Mouse (Mus musculus) forebrain, embryonic 12.5 days (tissue): ENCODE results near the gene Stx4a. TPM values are rescaled to one million over a fixed set of nuclear protein-coding genes. Genes with fewer than 3 reads are reported as not detected.

Source experiments
- ATAC-seq: fragments of 200-750 bp; cut with Nextera tagmentation; 2 replicates; pipeline ENCODE4 v1.8.0; 2017; ENCODE audit warnings: moderate TSS enrichment; ENCODE audit not compliant: low FRiP score
- H3K27ac ChIP-seq: fragments of 300-500 bp; sonication (generic); 2 replicates; pipeline ENCODE4 v1.5.1; 2016; ENCODE audit warnings: mild to moderate bottlenecking
- H3K27me3 ChIP-seq: fragments of 300-500 bp; sonication (generic); 2 replicates; pipeline ENCODE4 v1.6.1; 2016; ENCODE audit warnings: mild to moderate bottlenecking
- H3K36me3 ChIP-seq: fragments of 300-500 bp; sonication (generic); replicated peaks from 2 replicates; pipeline ENCODE4 v1.6.1; 2016; ENCODE audit warnings: mild to moderate bottlenecking
- H3K4me1 ChIP-seq: fragments of 300-500 bp; sonication (generic); 2 replicates; pipeline ENCODE4 v1.6.1; 2016
- H3K4me2 ChIP-seq: fragments of 300-500 bp; sonication (generic); 2 replicates; pipeline ENCODE4 v1.6.1; 2016; ENCODE audit warnings: mild to moderate bottlenecking, moderate library complexity
- H3K4me3 ChIP-seq: fragments of 300-500 bp; sonication (generic); replicated peaks from 2 replicates; pipeline ENCODE4 v1.5.1; 2016; ENCODE audit warnings: mild to moderate bottlenecking
- H3K9ac ChIP-seq: fragments of 300-500 bp; sonication (generic); 2 replicates; pipeline ENCODE4 v1.6.1; 2016; ENCODE audit warnings: mild to moderate bottlenecking
- H3K9me3 ChIP-seq: fragments of 300-500 bp; sonication (generic); 2 replicates; pipeline ENCODE4 v1.6.1; 2016
- WGBS: fragments of 180-500 bp; shearing (Covaris S2); methylation state at CpG from one replicate; pipeline ENCODE4 v1.1.7; 2016; 5-methylcytosine and 5-hydroxymethylcytosine counted together
- polyA plus RNA-seq: library from polyadenylated mRNA; unstranded; fragments of >200 nt; fragmentation: Nextera tagmentation; extraction: Ambion mirVana; gene quantifications from 2 replicates; pipeline ENCODE4 v1.2.1, GENCODE M21; 2016

Stx4a gene
- polyA plus RNA-seq, 1 experiment from 2014 or later: 21.3 TPM

DNA sequence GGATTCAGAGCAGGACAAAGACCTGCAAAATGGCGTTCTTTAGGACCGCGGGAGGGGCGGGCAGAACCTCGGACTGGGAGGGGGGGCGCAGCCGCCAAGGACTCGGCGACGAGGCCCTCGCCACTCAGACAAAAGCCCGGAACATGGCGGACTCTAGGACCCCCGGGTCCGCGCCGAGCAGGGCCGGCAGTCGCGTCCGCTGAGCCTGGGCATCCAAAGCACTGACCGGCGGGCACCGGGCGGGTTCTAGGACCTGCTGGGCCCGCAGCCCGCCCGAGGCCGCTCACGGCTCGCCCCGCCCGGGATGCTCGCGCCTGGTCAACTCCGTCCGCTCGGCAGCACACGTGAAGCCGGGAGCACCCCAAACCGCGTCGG is 51.5 kb downstream of the Stx4a start:
- WGBS: 0% methylated on average over 43 of the region's 43 CpGs
- Histone ChIP-seq H3K9me3 (no peaks in the 10 kb centered on the region), H3K27ac (peak overlapping the region; percentile 100), H3K4me2 (peak overlapping the region; percentile 92), H3K9ac (peak overlapping the region; percentile 97), H3K4me3 (peak overlapping the region; percentile 95), H3K27me3 (no peaks in the 10 kb centered on the region), H3K4me1 (peaks cover 26% of the 10 kb centered on the region), H3K36me3 (peaks cover 43% of the 10 kb centered on the region)
- peak; percentile 96 for ATAC-seq

DNA sequence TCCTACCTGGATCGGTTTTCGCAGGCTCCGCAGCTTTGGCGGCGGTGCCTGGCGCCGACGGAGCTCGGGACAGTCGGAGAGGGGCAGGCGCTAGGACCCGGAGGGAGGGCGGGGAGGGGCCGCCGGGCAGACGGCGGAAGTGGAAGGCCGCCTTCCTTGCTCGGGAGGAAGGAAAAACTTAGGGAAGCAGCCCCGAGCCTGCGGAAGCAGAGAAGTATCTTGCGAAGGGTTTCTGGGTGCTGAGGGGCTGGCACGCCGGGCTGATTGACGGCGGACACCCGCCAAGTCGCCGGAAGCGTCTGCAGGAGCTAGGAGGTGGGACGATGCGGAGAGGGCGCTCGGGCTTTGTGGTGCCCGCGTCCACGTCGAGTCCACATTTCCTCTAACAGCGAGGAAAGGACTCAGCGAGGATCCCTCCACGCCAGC is 52.0 kb downstream of the Stx4a start, which contains the start of gene Zfp646:
Zfp646 (plus strand) TSS at position 181 of the 426 bp plus-strand sequence.
- Histone ChIP-seq H3K4me2 (peak within 1 kb of the TSS; percentile 92), H3K4me1 (peaks cover 26% of the 10 kb centered on the region), H3K36me3 (peaks cover 46% of the 10 kb centered on the region), H3K27me3 (no peaks in the 10 kb centered on the region), H3K9ac (peak within 1 kb of the TSS; percentile 97), H3K4me3 (peak within 1 kb of the TSS; percentile 95), H3K9me3 (no peaks in the 10 kb centered on the region), H3K27ac (peak within 1 kb of the TSS; percentile 100)
- WGBS: under 1% methylated on average over 41 of the region's 41 CpGs
- peak; percentile 90 for ATAC-seq

DNA sequence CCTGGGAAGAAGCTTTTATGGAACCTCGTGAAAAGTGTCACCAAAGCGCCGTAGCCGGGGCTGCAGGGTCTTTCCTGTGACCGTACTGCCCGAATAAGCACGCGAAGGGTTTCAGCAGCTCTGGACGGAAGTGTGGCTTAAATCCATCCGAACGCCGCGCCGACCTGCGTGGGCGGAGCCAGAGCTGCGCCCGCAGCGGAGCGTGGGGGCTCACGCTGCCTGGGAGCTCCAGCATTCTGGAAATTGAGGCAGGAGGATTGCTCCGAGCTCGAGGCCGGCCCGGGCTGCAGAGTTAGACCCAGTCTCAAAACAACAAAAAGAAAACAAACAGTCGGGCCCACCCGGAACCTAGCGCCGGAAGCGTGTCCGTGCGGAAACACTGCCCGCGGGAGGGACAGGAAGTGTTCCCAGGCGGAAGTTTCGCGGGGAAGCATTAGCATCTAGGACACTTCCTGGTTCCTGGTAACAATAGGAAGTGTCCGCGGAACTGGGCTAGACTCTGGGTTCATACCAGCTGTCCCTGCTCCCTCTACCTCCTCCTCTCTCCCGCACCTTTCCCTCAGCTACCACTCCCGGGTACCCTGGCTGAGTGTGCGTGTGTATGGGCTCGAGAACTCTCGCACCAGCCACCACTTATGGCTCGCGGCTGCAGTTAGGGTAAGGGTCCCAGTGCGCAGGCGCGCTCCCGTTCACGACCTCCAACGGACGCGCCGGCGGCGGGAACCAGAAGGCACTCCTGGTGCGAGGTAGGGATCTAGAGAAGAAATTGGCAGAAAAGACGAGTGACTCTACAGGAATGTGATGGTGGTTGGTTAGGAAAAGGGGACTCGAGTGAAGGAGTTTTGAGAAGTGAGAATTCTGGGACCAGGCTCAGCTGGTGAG is 52.6 kb downstream of the Stx4a start, which contains the start of gene Zfp668:
Zfp668 (minus strand) TSS at position 362 of the 882 bp plus-strand sequence.
- under 1% methylated on average over 60 of the region's 60 CpGs for WGBS
- peak; percentile 64 for ATAC-seq
- H3K4me2 ChIP-seq: peak within 1 kb of the TSS; percentile 92
- peak within 1 kb of the TSS; percentile 97 for H3K9ac ChIP-seq
- no peaks in the 10 kb centered on the region for H3K9me3 ChIP-seq
- H3K4me1 ChIP-seq: peaks cover 26% of the 10 kb centered on the region
- H3K27ac ChIP-seq: peak within 1 kb of the TSS; percentile 100
- H3K4me3 ChIP-seq: peak within 1 kb of the TSS; percentile 95
- H3K36me3 ChIP-seq: peaks cover 46% of the 10 kb centered on the region
- H3K27me3 ChIP-seq: no peaks in the 10 kb centered on the region

DNA sequence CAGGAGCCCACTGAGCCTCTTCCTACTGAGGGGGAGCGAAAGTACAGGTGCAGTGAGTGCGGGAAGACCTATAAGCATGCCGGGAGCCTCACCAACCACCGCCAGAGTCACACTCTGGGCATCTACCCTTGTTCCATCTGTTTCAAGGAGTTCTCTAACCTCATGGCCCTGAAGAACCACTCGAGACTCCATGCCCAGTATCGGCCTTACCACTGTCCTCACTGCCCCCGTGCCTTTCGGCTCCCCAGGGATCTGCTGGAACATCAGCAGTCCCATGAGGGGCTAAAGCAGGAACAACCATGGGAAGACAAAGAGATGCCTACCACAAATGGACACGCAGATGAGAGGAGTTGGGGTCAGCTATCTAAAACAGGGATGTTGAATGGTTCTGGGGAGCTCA is 55.2 kb downstream of the Stx4a start:
- ATAC-seq: no peak
- WGBS: 95% methylated on average over 9 of the region's 9 CpGs
- H3K4me2 ChIP-seq: no peak overlapping the region
- H3K9me3 ChIP-seq: no peaks in the 10 kb centered on the region
- H3K4me3 ChIP-seq: no peak overlapping the region
- H3K4me1 ChIP-seq: peaks cover 34% of the 10 kb centered on the region
- no peaks in the 10 kb centered on the region for H3K27me3 ChIP-seq
- H3K9ac ChIP-seq: no peak overlapping the region
- H3K36me3 ChIP-seq: peaks cover 66% of the 10 kb centered on the region
- H3K27ac ChIP-seq: no peak overlapping the region

DNA sequence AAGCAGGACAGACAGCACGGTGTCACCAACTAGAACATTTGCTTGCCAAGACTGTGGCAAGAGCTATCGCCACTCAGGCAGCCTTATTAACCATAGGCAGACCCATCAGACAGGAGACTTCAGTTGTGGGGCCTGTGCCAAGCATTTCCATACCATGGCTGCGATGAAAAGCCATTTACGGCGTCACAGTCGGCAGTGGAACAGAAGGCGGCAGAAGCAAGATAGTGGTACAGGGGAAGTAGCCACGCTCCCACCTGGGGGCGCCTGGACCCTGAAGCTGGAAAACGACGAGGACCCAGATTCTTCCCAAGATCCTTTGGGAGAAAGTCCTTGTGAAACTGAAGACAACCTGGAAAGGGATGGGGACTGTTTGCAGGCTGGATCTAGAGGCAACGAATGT is 56.3 kb downstream of the Stx4a start:
- Histone ChIP-seq H3K36me3 (peaks cover 77% of the 10 kb centered on the region), H3K9ac (no peak overlapping the region), H3K4me2 (no peak overlapping the region), H3K27me3 (no peaks in the 10 kb centered on the region), H3K9me3 (no peaks in the 10 kb centered on the region), H3K4me3 (no peak overlapping the region), H3K27ac (no peak overlapping the region), H3K4me1 (peaks cover 31% of the 10 kb centered on the region)
- no peak for ATAC-seq
- WGBS: 87% methylated on average over 12 of the region's 12 CpGs

DNA sequence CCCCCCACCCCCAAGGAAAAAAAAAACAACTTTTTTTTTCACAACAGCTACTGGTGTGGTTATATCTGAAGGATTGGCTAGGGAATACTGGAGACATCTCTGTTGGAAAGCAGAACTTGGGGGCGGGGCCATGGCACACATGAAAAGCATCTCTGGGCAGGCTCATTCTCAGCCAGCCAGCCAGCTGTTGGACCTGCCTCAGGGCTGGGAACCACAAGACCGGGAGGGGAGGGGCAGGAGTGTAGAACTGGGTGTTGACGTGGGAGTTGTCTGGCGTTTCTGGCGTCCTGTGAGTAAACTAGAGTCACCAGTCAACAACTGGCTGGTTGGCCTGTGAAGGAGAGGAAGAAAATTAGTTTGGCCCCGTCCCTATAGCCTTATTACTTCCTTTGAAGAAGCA is 61.9 kb downstream of the Stx4a start:
- Histone ChIP-seq H3K4me3 (no peak overlapping the region), H3K27me3 (no peaks in the 10 kb centered on the region), H3K27ac (no peak overlapping the region), H3K9me3 (no peaks in the 10 kb centered on the region), H3K9ac (no peak overlapping the region), H3K4me2 (no peak overlapping the region), H3K36me3 (peaks cover 98% of the 10 kb centered on the region), H3K4me1 (peaks cover 22% of the 10 kb centered on the region)
- no peak for ATAC-seq
- 80% methylated on average over 6 of the region's 6 CpGs for WGBS

DNA sequence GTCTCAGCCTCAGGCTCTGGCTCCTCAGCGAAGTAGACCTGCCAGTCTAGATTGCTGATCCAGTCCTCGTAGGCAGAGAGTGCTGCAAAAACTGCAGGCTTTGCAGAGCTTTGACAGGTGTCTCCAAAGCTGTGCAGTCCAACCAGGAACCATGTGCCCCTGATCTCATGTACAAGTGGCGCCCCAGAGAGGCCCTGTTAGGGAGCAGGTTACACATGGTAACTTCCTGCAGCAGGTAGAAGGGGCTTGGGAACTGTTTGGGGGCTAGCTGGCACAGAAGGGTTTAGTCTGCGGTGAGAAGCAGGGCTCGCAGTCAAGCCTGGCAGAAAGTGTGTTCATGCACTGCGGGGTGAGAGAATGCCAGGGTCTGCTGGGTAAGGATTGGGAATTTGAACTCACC is 62.5 kb downstream of the Stx4a start:
- no peaks in the 10 kb centered on the region for H3K27me3 ChIP-seq
- H3K9ac ChIP-seq: no peak overlapping the region
- no peak overlapping the region for H3K4me2 ChIP-seq
- peaks cover 92% of the 10 kb centered on the region for H3K36me3 ChIP-seq
- H3K9me3 ChIP-seq: no peaks in the 10 kb centered on the region
- 93% methylated on average over 6 of the region's 6 CpGs for WGBS
- no peak overlapping the region for H3K27ac ChIP-seq
- ATAC-seq: no peak
- no peak overlapping the region for H3K4me3 ChIP-seq
- peaks cover 22% of the 10 kb centered on the region for H3K4me1 ChIP-seq

DNA sequence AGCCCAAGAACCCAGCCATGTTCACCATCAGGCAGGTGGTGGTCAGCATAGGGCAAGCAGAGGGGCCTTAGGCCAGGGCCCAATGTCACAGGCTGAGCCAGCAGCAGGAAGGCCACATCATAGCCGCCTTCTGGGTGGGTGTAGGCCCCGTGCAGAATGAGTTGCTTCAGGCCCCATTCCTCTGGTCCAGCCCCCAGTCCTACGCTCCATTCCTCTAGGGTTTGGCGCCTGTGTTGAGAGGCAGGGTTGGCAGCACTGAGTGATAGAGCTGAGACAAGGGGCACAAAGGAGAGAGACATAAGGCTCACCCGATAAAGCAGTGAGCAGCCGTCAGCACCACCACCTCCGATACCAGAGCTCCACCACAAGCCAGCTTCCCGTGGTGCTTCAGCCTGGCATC is 63.1 kb downstream of the Stx4a start:
- Histone ChIP-seq H3K4me2 (no peak overlapping the region), H3K4me1 (peaks cover 22% of the 10 kb centered on the region), H3K9ac (no peak overlapping the region), H3K9me3 (no peaks in the 10 kb centered on the region), H3K4me3 (no peak overlapping the region), H3K36me3 (peaks cover 85% of the 10 kb centered on the region), H3K27me3 (no peaks in the 10 kb centered on the region), H3K27ac (no peak overlapping the region)
- WGBS: 86% methylated on average over 8 of the region's 8 CpGs
- ATAC-seq: no peak

DNA sequence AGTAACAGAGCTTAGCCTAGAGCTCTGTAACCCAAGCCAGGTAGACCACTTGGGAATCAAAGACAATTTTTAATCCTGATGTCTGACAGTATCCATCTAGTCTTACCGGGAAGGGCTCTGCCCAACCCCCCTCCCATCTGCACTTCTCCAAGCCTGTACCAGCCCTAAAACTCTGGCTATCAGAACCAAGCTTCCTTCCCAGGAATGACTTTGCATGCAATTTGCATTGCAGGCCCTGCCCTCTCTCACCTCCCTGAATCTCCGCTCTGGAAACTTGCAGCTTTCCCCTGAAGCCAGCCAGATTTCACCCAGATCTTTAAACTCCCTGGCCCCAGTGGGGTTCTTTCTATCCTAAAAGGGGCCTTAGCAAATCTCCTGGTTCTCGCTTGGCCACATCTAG is 63.7 kb downstream of the Stx4a start:
- Histone ChIP-seq H3K4me2 (no peak overlapping the region), H3K9me3 (no peaks in the 10 kb centered on the region), H3K36me3 (peaks cover 79% of the 10 kb centered on the region), H3K4me3 (no peak overlapping the region), H3K9ac (no peak overlapping the region), H3K27ac (no peak overlapping the region), H3K4me1 (peaks cover 16% of the 10 kb centered on the region), H3K27me3 (no peaks in the 10 kb centered on the region)
- 85% methylated on average over 3 of the region's 3 CpGs for WGBS
- ATAC-seq: no peak

DNA sequence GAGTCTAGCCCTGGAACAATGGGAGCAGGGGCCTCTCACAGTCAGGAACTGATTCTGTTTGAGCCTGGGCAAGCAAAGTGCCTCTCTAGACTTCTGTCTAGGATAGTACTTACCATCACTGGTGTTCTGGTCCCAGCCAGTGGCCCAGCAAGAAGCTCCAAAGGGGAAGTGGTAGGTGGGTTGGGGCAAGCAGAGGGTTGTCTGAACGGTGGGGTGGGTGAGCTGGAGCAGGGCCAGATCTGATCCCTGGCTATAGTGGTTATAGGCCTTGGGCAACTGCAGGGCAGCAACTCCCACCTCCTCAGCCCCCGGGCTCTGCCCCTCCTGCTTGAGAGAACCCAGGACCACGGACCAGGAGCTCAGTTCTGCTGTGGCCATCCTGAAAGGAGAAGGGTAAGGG is 64.7 kb downstream of the Stx4a start:
- no peak overlapping the region for H3K9ac ChIP-seq
- WGBS: 76% methylated on average over 3 of the region's 3 CpGs
- peaks cover 75% of the 10 kb centered on the region for H3K36me3 ChIP-seq
- H3K4me2 ChIP-seq: no peak overlapping the region
- no peak for ATAC-seq
- H3K4me1 ChIP-seq: peaks cover 5% of the 10 kb centered on the region
- no peaks in the 10 kb centered on the region for H3K27me3 ChIP-seq
- H3K27ac ChIP-seq: no peak overlapping the region
- H3K4me3 ChIP-seq: no peak overlapping the region
- H3K9me3 ChIP-seq: no peaks in the 10 kb centered on the region

DNA sequence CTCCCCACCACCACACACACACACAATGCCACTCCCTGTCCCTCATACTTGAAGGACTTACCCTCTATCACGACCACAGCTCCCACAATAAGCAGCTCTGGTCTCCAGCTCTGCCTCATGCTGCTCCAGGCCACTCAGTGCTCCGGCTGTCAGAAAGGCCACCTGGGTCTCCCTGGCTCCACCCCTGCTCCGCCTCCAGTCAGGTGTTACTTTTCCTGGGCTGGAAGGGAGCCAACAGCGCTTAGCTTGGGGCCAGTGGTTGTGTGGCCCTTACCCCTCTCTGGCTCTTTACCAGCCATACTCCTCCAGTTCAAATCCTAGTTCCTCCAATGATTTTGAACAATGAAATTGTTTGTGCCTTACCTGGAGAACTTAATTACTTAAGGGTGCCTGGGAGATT is 66.7 kb downstream of the Stx4a start, which contains the start of gene Prss53:
Prss53 (minus strand) TSS at position 173 of the 400 bp plus-strand sequence.
- peaks cover 56% of the 10 kb centered on the region for H3K36me3 ChIP-seq
- WGBS: 41% methylated on average over 4 of the region's 4 CpGs

DNA sequence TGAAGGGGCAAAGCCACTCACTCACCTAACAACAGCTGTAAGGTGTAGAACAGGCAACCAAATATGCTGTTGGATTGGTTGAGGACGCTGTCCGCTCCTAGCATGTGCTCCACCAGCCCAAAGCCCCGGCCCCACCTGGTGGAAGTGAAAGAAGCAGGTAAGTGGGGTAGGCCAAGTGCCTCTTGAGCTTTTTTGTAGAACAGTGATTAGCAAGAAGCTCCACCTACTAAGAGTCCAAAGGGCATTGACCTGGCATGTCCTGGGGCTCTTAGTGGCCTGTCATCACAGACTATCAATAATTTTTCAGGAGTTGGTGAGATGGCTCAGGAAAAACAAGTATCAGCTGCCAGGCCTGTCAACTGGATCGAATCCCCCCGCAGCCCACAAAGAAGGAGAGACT is 70.4 kb downstream of the Stx4a start:
- H3K4me2 ChIP-seq: peak overlapping the region; percentile 82
- H3K27me3 ChIP-seq: 0 out of 2 replicates have a peak, but pooled peaks cover 2% of the 10 kb centered on the region
- 0 out of 2 replicates have a peak overlapping the region, but pooled peaks have one; percentile 59 for H3K9ac ChIP-seq
- peak overlapping the region; percentile 59; the same call in 1 of the 2 replicates for H3K4me3 ChIP-seq
- no peak overlapping the region for H3K27ac ChIP-seq
- no peaks in the 10 kb centered on the region for H3K9me3 ChIP-seq
- 86% methylated on average over 5 of the region's 5 CpGs for WGBS
- ATAC-seq: no peak
- peaks cover 10% of the 10 kb centered on the region for H3K4me1 ChIP-seq
- H3K36me3 ChIP-seq: peaks cover 19% of the 10 kb centered on the region

More for the DNA sequence above, 66.7 kb downstream of the Stx4a start, which contains the start of gene Prss53:
- Histone ChIP-seq H3K4me1 (peaks cover 10% of the 10 kb centered on the region), H3K4me2 (no peak within 1 kb of the TSS), H3K9me3 (no peaks in the 10 kb centered on the region), H3K27ac (no peak within 1 kb of the TSS), H3K9ac (no peak within 1 kb of the TSS), H3K27me3 (no peaks in the 10 kb centered on the region), H3K4me3 (no peak within 1 kb of the TSS)
- ATAC-seq: no peak
